Mouse (Mus musculus) neural tube, embryonic 13.5 days (tissue): ENCODE measurements at regions not wholly inside any gene's neighbourhood (a gene's known extent, or its start where the extent isn't known, plus 50 kb on each side); places are given as distances from the start of the nearest gene placed in this dataset.
"Not testable (repeated sequence)": the region's sequence is repeated elsewhere in the genome, so short reads cannot be mapped to it uniquely, and the experiment has no call there.

Experiments
- ATAC-seq: fragments of 200-750 bp; cut with Nextera tagmentation; 2 replicates; pipeline ENCODE4 v1.8.0; 2017; ENCODE audit warnings: low read depth, mild to moderate bottlenecking, moderate TSS enrichment, moderate library complexity
- H3K27ac ChIP-seq: fragments of 300-500 bp; sonication (generic); replicated peaks from 2 replicates; pipeline ENCODE4 v1.5.1; 2015; ENCODE audit warnings: moderate library complexity, mild to moderate bottlenecking, inconsistent platforms
- H3K27me3 ChIP-seq: fragments of 300-500 bp; sonication (generic); 2 replicates; pipeline ENCODE4 v1.6.1; 2015; ENCODE audit warnings: mild to moderate bottlenecking, inconsistent platforms
- H3K36me3 ChIP-seq: fragments of 300-500 bp; sonication (generic); 2 replicates; pipeline ENCODE4 v1.6.1; 2015; ENCODE audit warnings: mild to moderate bottlenecking, inconsistent platforms
- H3K4me1 ChIP-seq: fragments of 300-500 bp; sonication (generic); replicated peaks from 2 replicates; pipeline ENCODE4 v1.6.1; 2015; ENCODE audit warnings: inconsistent platforms
- H3K4me2 ChIP-seq: fragments of 300-500 bp; sonication (generic); 2 replicates; pipeline ENCODE4 v1.6.1; 2015; ENCODE audit warnings: inconsistent platforms, mild to moderate bottlenecking, moderate library complexity
- H3K4me3 ChIP-seq: fragments of 300-500 bp; sonication (generic); 2 replicates; pipeline ENCODE4 v1.5.1; 2015; ENCODE audit warnings: mild to moderate bottlenecking, inconsistent platforms
- H3K9ac ChIP-seq: fragments of 300-500 bp; sonication (generic); 2 replicates; pipeline ENCODE4 v1.6.1; 2015; ENCODE audit warnings: moderate library complexity, mild to moderate bottlenecking, inconsistent platforms
- H3K9me3 ChIP-seq: fragments of 300-500 bp; sonication (generic); 2 replicates; pipeline ENCODE4 v1.6.1; 2016; ENCODE audit warnings: inconsistent platforms
- WGBS: fragments of 180-500 bp; shearing (Covaris S2); methylation state at CpG from one replicate; pipeline ENCODE4 v1.1.7; 2015; 5-methylcytosine and 5-hydroxymethylcytosine counted together

- not testable (repeated sequence) for H3K4me3 ChIP-seq, H3K4me1 ChIP-seq, H3K9ac ChIP-seq, H3K27ac ChIP-seq, H3K4me2 ChIP-seq, ATAC-seq, H3K36me3 ChIP-seq, H3K9me3 ChIP-seq, H3K27me3 ChIP-seq
- 80% methylated on average over 2 of the region's 2 CpGs for WGBS
These were observed 58.7 kb upstream of the Srd5a3 start for GRCm38 (mm10) chr5:76081379-76081778.

DNA sequence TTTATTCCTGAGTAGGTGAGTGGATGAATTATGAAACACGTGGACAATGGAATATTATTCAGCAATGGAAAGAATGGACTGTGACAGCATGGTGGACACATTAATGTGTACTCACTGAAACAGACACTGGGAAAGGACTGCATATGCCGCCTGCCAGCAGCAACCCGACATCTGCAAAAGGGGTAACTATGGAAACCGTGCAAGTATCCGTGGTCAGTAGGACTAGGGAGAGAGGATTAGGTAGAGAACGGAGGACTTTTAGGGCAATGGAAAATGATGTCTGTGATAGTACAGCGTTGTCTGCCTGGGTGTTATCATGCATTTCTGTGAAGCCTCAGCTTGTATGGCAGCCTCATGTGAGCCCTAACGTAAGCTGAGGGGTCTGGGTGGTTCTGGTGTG is 59.6 kb upstream of the Srd5a3 start:
- H3K27ac ChIP-seq = no peak overlapping the region
- H3K27me3 ChIP-seq = no peaks in the 10 kb centered on the region
- no peak overlapping the region for H3K4me2 ChIP-seq
- H3K36me3 ChIP-seq = no peaks in the 10 kb centered on the region
- no peak overlapping the region for H3K9ac ChIP-seq
- 63% methylated on average over 8 of the region's 8 CpGs for WGBS
- no peaks in the 10 kb centered on the region for H3K9me3 ChIP-seq
- H3K4me3 ChIP-seq = no peak overlapping the region
- ATAC-seq = no peak
- H3K4me1 ChIP-seq = peaks cover 12% of the 10 kb centered on the region

DNA sequence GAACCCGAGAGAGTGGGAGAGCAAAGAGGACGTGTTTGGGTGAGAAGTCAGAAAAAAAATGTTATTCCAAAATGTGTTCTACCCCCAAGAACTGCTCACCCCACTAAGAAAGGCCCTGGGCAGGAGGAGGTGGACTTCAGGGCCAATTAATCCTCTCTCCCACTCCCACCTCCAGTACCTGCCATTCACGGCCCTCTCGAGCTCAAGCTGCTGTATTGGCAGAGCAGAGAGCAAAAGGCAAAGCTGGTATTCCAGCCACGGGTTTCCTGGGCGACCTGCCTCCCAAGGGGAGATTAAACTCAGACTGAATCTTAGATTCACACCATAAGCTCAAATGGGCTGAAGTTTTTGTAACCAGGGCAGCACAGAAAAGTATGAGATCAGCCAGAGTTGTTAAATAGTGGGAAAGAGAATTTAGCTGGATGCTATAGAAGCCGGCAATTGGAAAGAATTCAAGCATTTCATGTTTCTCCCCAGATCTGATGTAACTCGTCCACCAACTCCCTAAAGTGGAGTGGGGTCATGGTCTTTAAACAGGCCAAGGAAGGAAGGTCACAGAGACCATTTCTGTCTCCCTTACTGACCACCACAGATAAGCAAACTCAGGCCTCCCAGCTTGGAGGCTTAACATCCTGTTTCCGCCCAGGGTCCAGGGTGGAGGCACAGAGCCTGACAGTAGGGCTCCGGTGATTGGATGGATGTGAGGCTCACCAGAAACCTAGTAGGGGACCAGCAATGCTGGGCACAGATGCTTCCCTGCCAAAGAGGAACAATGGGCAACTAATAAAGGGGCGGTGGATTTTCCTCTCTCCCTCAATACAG is 60.7 kb upstream of the Srd5a3 start:
- H3K4me1 ChIP-seq = peaks cover 17% of the 10 kb centered on the region
- peak overlapping the region; percentile 63; the same call in 1 of the 2 replicates for H3K27ac ChIP-seq
- no peaks in the 10 kb centered on the region for H3K36me3 ChIP-seq
- ATAC-seq = no peak
- 73% methylated on average over 11 of the region's 11 CpGs for WGBS
- no peaks in the 10 kb centered on the region for H3K27me3 ChIP-seq
- no peak overlapping the region for H3K9ac ChIP-seq
- no peak overlapping the region for H3K4me3 ChIP-seq
- no peak overlapping the region for H3K4me2 ChIP-seq
- H3K9me3 ChIP-seq = no peaks in the 10 kb centered on the region

GRCm38 (mm10) chr5:76078485-76078884 is 61.6 kb upstream of the Srd5a3 start:
- no peaks in the 10 kb centered on the region for H3K27me3 ChIP-seq
- no peak overlapping the region for H3K27ac ChIP-seq
- no peak overlapping the region for H3K4me2 ChIP-seq
- ATAC-seq = no peak
- no peaks in the 10 kb centered on the region for H3K9me3 ChIP-seq
- H3K36me3 ChIP-seq = no peaks in the 10 kb centered on the region
- 97% methylated on average over 1 of the region's 1 CpGs for WGBS
- no peak overlapping the region for H3K4me3 ChIP-seq
- no peak overlapping the region for H3K9ac ChIP-seq
- H3K4me1 ChIP-seq = peaks cover 17% of the 10 kb centered on the region

GRCm38 (mm10) chr5:76076283-76076682 is 63.8 kb upstream of the Srd5a3 start:
- Histone ChIP-seq H3K36me3 (no peaks in the 10 kb centered on the region), H3K4me1 (peaks cover 17% of the 10 kb centered on the region), H3K9ac (no peak overlapping the region), H3K27me3 (no peaks in the 10 kb centered on the region), H3K9me3 (no peaks in the 10 kb centered on the region), H3K27ac (no peak overlapping the region), H3K4me3 (no peak overlapping the region), H3K4me2 (no peak overlapping the region)
- no peak for ATAC-seq
- WGBS = 91% methylated on average over 7 of the region's 7 CpGs

DNA sequence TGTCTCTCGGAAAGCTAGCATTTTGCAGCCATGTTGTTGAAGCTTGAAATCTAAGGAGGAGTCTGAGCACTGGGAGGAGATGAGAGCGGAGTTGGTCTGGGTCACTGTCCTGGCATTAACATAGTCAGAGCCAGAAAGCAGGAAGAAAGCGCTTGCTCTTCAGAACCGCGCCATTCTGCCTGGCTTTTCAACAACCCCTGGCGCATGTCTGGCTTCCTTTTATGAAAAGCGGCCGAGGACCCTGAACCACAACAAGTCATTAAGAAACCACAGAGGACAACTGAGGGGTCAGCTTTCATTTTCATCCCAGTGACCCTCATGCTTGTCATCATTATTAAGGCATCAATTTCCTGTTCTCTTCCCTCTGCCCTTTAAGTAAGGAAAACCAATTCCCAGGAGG is 64.7 kb upstream of the Srd5a3 start:
- Histone ChIP-seq H3K9ac (peak overlapping the region; percentile 32), H3K9me3 (no peaks in the 10 kb centered on the region), H3K27ac (0 out of 2 replicates have a peak overlapping the region, but pooled peaks have one; percentile 6), H3K4me3 (no peak overlapping the region), H3K36me3 (no peaks in the 10 kb centered on the region), H3K27me3 (no peaks in the 10 kb centered on the region), H3K4me1 (peaks cover 17% of the 10 kb centered on the region), H3K4me2 (peak overlapping the region; percentile 36)
- WGBS = 18% methylated on average over 8 of the region's 8 CpGs
- ATAC-seq = no peak

GRCm38 (mm10) chr5:76067881-76068280 is 72.2 kb upstream of the Srd5a3 start:
- no peaks in the 10 kb centered on the region for H3K36me3 ChIP-seq
- no peaks in the 10 kb centered on the region for H3K4me1 ChIP-seq
- 70% methylated on average over 3 of the region's 3 CpGs for WGBS
- H3K27ac ChIP-seq = no peak overlapping the region
- no peak overlapping the region for H3K9ac ChIP-seq
- no peaks in the 10 kb centered on the region for H3K27me3 ChIP-seq
- H3K4me2 ChIP-seq = no peak overlapping the region
- no peak for ATAC-seq
- H3K9me3 ChIP-seq = no peaks in the 10 kb centered on the region
- no peak overlapping the region for H3K4me3 ChIP-seq

- no peak for ATAC-seq
- H3K9ac ChIP-seq = no peak overlapping the region
- H3K27ac ChIP-seq = no peak overlapping the region
- H3K9me3 ChIP-seq = no peaks in the 10 kb centered on the region
- 71% methylated on average over 10 of the region's 10 CpGs for WGBS
- H3K36me3 ChIP-seq = no peaks in the 10 kb centered on the region
- no peak overlapping the region for H3K4me3 ChIP-seq
- no peak overlapping the region for H3K4me2 ChIP-seq
- no peaks in the 10 kb centered on the region for H3K27me3 ChIP-seq
- no peaks in the 10 kb centered on the region for H3K4me1 ChIP-seq
These were observed 72.8 kb upstream of the Srd5a3 start for GRCm38 (mm10) chr5:76067231-76067630.

DNA sequence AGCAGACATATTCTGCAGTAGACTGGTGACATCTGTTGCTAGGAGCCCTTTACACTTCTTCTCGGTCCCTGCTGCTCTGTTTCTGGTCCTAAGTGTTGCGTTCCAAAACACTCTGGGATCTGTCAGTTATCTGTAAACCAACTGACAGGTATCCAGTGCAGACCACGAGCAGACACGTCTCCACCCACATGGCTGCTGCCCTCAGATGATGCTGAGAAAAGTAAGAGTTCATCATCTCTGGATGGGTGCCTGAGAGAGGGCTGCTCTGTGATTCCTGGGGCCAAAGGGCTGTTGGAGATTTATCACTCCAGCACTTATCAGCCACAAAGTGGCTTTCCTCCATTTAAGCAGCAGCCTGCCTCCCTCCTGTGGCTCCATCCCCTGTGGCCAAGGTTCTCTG is 74.3 kb upstream of the Srd5a3 start:
- H3K27me3 ChIP-seq = no peaks in the 10 kb centered on the region
- H3K9me3 ChIP-seq = no peaks in the 10 kb centered on the region
- no peak overlapping the region for H3K4me3 ChIP-seq
- H3K9ac ChIP-seq = no peak overlapping the region
- no peak overlapping the region for H3K4me2 ChIP-seq
- WGBS = 63% methylated on average over 4 of the region's 4 CpGs
- H3K27ac ChIP-seq = no peak overlapping the region
- no peak for ATAC-seq
- H3K36me3 ChIP-seq = no peaks in the 10 kb centered on the region
- no peaks in the 10 kb centered on the region for H3K4me1 ChIP-seq

- Histone ChIP-seq H3K36me3 (no peaks in the 10 kb centered on the region), H3K4me2 (no peak overlapping the region), H3K4me3 (no peak overlapping the region), H3K27me3 (no peaks in the 10 kb centered on the region), H3K9ac (no peak overlapping the region), H3K4me1 (no peaks in the 10 kb centered on the region), H3K27ac (no peak overlapping the region), H3K9me3 (no peaks in the 10 kb centered on the region)
- WGBS = 73% methylated on average over 6 of the region's 6 CpGs
- ATAC-seq = no peak
These were observed 74.8 kb upstream of the Srd5a3 start for GRCm38 (mm10) chr5:76065227-76065626.

GRCm38 (mm10) chr5:76064686-76065085 is 75.4 kb upstream of the Srd5a3 start:
- no peak for ATAC-seq
- Histone ChIP-seq H3K4me3 (no peak overlapping the region), H3K4me2 (no peak overlapping the region), H3K27ac (no peak overlapping the region), H3K9me3 (no peaks in the 10 kb centered on the region), H3K4me1 (no peaks in the 10 kb centered on the region), H3K36me3 (no peaks in the 10 kb centered on the region), H3K27me3 (no peaks in the 10 kb centered on the region), H3K9ac (no peak overlapping the region)
- 84% methylated on average over 5 of the region's 5 CpGs for WGBS

GRCm38 (mm10) chr5:76063473-76063872 is 76.6 kb upstream of the Srd5a3 start:
- no peaks in the 10 kb centered on the region for H3K9me3 ChIP-seq
- 70% methylated on average over 6 of the region's 6 CpGs for WGBS

DNA sequence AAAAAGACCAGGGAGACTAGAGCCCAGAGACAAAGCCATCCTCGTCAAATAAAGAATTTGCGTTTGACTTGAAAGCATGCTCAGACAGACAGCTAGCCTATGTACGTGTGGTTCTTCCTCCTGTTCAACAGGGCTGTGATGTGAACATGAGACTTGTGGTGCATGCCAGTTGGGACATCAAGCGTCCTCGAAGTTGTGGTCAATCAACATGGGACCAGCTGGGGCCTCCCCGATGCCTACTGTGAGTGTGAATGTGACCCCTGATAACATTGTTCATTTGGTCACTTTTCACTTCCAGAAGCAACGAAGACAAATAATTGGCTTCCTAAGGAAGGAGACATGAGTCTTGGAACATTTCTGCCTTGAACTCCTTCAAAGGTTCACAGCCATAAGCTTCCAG is 79.8 kb upstream of the Kdr start:
- H3K27me3 ChIP-seq = no peaks in the 10 kb centered on the region
- no peak overlapping the region for H3K4me3 ChIP-seq
- no peaks in the 10 kb centered on the region for H3K4me1 ChIP-seq
- no peak for ATAC-seq
- H3K9me3 ChIP-seq = no peaks in the 10 kb centered on the region
- H3K9ac ChIP-seq = no peak overlapping the region
- WGBS = 82% methylated on average over 7 of the region's 7 CpGs
- H3K4me2 ChIP-seq = no peak overlapping the region
- H3K36me3 ChIP-seq = no peaks in the 10 kb centered on the region
- H3K27ac ChIP-seq = no peak overlapping the region

More at GRCm38 (mm10) chr5:76063473-76063872, 76.6 kb upstream of the Srd5a3 start:
- no peak for ATAC-seq
- Histone ChIP-seq H3K36me3 (no peaks in the 10 kb centered on the region), H3K9ac (no peak overlapping the region), H3K4me2 (no peak overlapping the region), H3K4me1 (no peaks in the 10 kb centered on the region), H3K27ac (no peak overlapping the region), H3K27me3 (no peaks in the 10 kb centered on the region), H3K4me3 (no peak overlapping the region)
